Mouse (Mus musculus) brain, adult 2 months (tissue): ENCODE data around the gene Olfr1447.

Experiments used
- DNase-seq: peaks from one replicate; pipeline ENCODE4 v3.0.0; 2011; ENCODE audit warnings: low read depth, low spot score

Gene Olfr1447

GRCm38 (mm10) chr19:12903643-12904042 is at the start of gene Olfr1447:
TSS of gene Olfr1447 (minus strand) at chr19:12903743.
- no peak for DNase-seq

- DNase-seq = no peak
Observed at GRCm38 (mm10) chr19:12949958-12950357, 46.4 kb upstream of the Olfr1447 start, which contains the start of gene Olfr1450. TSS of gene Olfr1450 (plus strand) at chr19:12950258.

GRCm38 (mm10) chr19:12930540-12930939 is 27.0 kb upstream of the Olfr1447 start, which contains the start of gene Olfr1449:
TSS of gene Olfr1449 (plus strand) at chr19:12930840.
- no peak for DNase-seq

GRCm38 (mm10) chr19:12924319-12924718 is 20.8 kb upstream of the Olfr1447 start, which contains the start of gene Olfr1448:
TSS of gene Olfr1448 (minus strand) at chr19:12924419.
- DNase-seq = no peak

DNA sequence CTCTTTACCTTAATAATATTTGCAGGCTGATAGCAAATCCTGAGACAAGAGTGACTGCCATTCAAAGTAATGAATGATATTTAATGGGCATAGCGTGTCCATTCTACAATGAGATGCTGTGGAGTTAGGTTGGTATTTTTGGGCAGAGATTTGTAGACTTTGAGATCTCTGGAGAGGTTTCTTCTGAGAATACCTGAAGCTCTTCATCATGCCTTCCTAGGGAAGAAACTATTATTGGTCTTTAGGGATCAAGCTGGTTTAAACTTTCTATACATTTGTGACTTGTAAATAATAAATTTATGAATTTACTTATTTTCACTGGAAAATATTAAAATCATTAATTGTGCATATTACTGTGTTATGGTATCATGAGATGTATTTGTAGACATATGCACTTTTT is 10.1 kb downstream of the Olfr1447 start, which contains the start of gene Olfr1446:
Gene Olfr1446 (minus strand): TSS at position 101 of the 400 bp plus-strand sequence.
- DNase-seq = no peak

GRCm38 (mm10) chr19:12883555-12883954 is 20.0 kb downstream of the Olfr1447 start, which contains the start of gene Olfr1445:
TSS of gene Olfr1445 (plus strand) at chr19:12883855.
- no peak for DNase-seq

DNA sequence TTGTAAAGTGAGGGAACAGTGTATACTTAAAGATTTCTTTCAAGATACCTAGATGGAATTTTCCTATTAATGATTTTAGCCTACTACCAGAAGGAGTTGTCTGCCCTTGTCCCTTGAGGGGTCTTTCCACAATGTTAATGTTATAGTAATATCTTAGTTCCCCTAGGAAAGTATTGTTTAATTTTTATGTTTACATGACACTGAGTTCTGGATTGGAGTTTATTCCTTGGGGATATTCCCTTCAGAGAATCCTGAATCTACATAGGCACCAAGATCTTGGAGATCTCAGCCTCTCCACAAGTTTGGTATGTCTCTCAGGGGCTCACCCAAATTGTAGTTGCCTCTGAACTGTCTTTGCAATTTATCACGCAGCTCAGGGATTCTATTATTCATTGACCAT is 46.6 kb downstream of the Olfr1447 start, which contains the start of gene Olfr1444:
Gene Olfr1444 (plus strand): TSS at position 301 of the 400 bp plus-strand sequence.
- no peak for DNase-seq
